Mouse (Mus musculus) forebrain, embryonic 12.5 days (tissue): ENCODE results near the gene Pheta2. TPM values are rescaled to one million over a fixed set of nuclear protein-coding genes. Genes with fewer than 3 reads are reported as not detected.
A peak's percentile ranks its signal among the peaks of the same experiment; 100 is the strongest.

Experiments used
- ATAC-seq: fragments of 200-750 bp; cut with Nextera tagmentation; 2 replicates; pipeline ENCODE4 v1.8.0; 2017; ENCODE audit warnings: moderate TSS enrichment; ENCODE audit not compliant: low FRiP score
- H3K27ac ChIP-seq: fragments of 300-500 bp; sonication (generic); 2 replicates; pipeline ENCODE4 v1.5.1; 2016; ENCODE audit warnings: mild to moderate bottlenecking
- H3K27me3 ChIP-seq: fragments of 300-500 bp; sonication (generic); 2 replicates; pipeline ENCODE4 v1.6.1; 2016; ENCODE audit warnings: mild to moderate bottlenecking
- H3K36me3 ChIP-seq: fragments of 300-500 bp; sonication (generic); replicated peaks from 2 replicates; pipeline ENCODE4 v1.6.1; 2016; ENCODE audit warnings: mild to moderate bottlenecking
- H3K4me1 ChIP-seq: fragments of 300-500 bp; sonication (generic); 2 replicates; pipeline ENCODE4 v1.6.1; 2016
- H3K4me2 ChIP-seq: fragments of 300-500 bp; sonication (generic); 2 replicates; pipeline ENCODE4 v1.6.1; 2016; ENCODE audit warnings: mild to moderate bottlenecking, moderate library complexity
- H3K4me3 ChIP-seq: fragments of 300-500 bp; sonication (generic); replicated peaks from 2 replicates; pipeline ENCODE4 v1.5.1; 2016; ENCODE audit warnings: mild to moderate bottlenecking
- H3K9ac ChIP-seq: fragments of 300-500 bp; sonication (generic); 2 replicates; pipeline ENCODE4 v1.6.1; 2016; ENCODE audit warnings: mild to moderate bottlenecking
- H3K9me3 ChIP-seq: fragments of 300-500 bp; sonication (generic); 2 replicates; pipeline ENCODE4 v1.6.1; 2016
- WGBS: fragments of 180-500 bp; shearing (Covaris S2); methylation state at CpG from one replicate; pipeline ENCODE4 v1.1.7; 2016; 5-methylcytosine and 5-hydroxymethylcytosine counted together
- polyA plus RNA-seq: library from polyadenylated mRNA; unstranded; fragments of >200 nt; fragmentation: Nextera tagmentation; extraction: Ambion mirVana; gene quantifications from 2 replicates; pipeline ENCODE4 v1.2.1, GENCODE M21; 2016

Gene Pheta2
- polyA plus RNA-seq, 1 experiment from 2014 or later, result 3.6 TPM

- ATAC-seq, result peak; percentile 98
- Histone ChIP-seq H3K9me3 (no peaks in the 10 kb centered on the region), H3K4me3 (peak overlapping the region; percentile 66), H3K4me1 (peaks cover 22% of the 10 kb centered on the region), H3K9ac (peak overlapping the region; percentile 68), H3K36me3 (peaks cover 33% of the 10 kb centered on the region), H3K27ac (peak overlapping the region; percentile 89), H3K27me3 (peaks cover 8% of the 10 kb centered on the region), H3K4me2 (peak overlapping the region; percentile 80)
- WGBS, result under 1% methylated on average over 51 of the region's 51 CpGs
These were observed 7.2 kb downstream of the Pheta2 start for GRCm38 (mm10) chr15:82345820-82346470.

DNA sequence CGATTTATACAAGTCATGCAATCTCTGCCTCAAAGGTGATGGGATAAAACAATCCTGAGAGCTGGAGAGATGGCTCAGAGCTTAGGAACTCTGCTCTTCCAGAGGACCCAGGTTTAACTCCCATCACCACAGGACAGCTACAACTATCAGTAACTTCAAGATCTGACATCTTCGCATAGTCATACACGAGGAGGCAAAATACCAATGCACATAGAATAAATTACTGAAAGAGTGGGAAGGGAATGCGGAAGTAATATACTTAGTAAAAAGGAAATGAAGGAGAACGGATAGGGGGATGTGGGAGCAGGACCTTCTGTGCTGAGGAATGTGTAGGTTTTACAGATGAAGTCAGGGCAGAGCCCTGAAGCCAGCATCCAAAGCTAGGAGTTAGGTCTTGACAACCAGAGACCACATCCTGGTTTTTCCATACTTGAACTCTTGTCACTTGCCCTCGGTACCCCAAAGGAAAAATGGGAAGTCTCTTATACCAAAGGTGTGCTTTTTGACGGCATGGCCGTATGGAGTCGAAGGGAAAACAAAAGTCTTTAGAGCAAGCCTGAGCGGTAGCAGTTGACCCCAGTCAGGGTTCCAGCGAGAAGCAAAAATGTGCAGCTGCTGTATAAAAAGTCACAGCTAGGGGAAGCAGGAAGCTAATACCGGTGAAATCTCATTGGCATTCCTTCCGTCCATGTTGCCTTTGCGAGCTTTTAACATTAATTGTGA is 8.0 kb downstream of the Pheta2 start:
- WGBS, result 67% methylated on average over 14 of the region's 14 CpGs
- H3K27ac ChIP-seq, result peak overlapping the region; percentile 89

DNA sequence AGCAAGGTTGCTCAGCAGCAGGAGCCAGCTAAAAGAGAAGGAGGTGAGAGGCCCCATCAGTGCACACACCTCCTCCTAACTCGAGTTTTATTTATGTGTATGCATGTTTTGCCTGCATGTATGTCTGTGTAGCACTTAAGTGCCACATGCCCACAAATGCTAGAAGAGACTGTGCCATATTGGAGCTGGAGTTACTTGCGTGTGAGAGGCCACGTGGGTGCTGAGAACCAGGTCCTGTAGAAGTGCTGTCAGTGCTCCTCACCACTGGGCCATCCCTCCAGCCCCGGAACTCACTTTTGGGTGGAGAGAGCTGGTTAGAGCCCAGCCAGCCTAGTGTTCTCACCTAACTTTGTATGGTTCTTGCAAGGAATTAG is 8.5 kb downstream of the Pheta2 start:
- peak overlapping the region; percentile 80 for H3K4me2 ChIP-seq
- H3K9me3 ChIP-seq, result no peaks in the 10 kb centered on the region
- 0 out of 2 replicates have a peak overlapping the region, but pooled peaks have one; percentile 89 for H3K27ac ChIP-seq
- H3K4me3 ChIP-seq, result peak overlapping the region; percentile 66; the same call in 1 of the 2 replicates
- peaks cover 24% of the 10 kb centered on the region for H3K4me1 ChIP-seq
- peaks cover 37% of the 10 kb centered on the region for H3K36me3 ChIP-seq
- 86% methylated on average over 4 of the region's 4 CpGs for WGBS
- H3K27me3 ChIP-seq, result no peaks in the 10 kb centered on the region
- ATAC-seq, result no peak
- peak overlapping the region; percentile 67 for H3K9ac ChIP-seq

More for the DNA sequence above, 8.0 kb downstream of the Pheta2 start:
- Histone ChIP-seq H3K27me3 (no peaks in the 10 kb centered on the region), H3K36me3 (peaks cover 37% of the 10 kb centered on the region), H3K9ac (peak overlapping the region; percentile 67), H3K4me1 (peaks cover 18% of the 10 kb centered on the region), H3K9me3 (no peaks in the 10 kb centered on the region), H3K4me2 (peak overlapping the region; percentile 80), H3K4me3 (peak overlapping the region; percentile 66)
- no peak; the same call in 1 of the 2 replicates for ATAC-seq

DNA sequence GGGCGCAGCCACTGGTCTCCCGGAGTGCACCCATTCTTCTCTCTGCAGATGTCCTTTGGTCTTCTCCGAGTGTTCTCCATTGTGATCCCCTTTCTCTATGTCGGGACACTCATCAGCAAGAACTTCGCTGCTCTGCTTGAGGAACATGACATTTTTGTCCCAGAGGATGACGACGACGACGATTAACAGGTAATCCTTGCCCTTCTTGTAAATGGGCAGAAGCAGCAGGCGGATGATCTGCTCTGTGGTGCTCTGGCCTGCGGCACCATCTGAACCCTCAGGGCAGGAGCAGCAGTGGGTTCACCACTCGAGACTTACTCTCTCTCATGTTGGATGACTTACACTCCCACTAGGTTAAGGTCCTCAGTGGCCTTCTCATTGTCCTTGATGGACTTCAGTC is 9.1 kb downstream of the Pheta2 start:
- H3K9ac ChIP-seq, result no peak overlapping the region
- WGBS, result 95% methylated on average over 12 of the region's 12 CpGs
- H3K9me3 ChIP-seq, result no peaks in the 10 kb centered on the region
- H3K27me3 ChIP-seq, result no peaks in the 10 kb centered on the region
- peaks cover 37% of the 10 kb centered on the region for H3K36me3 ChIP-seq
- H3K4me1 ChIP-seq, result peaks cover 28% of the 10 kb centered on the region
- no peak overlapping the region for H3K27ac ChIP-seq
- no peak overlapping the region for H3K4me2 ChIP-seq
- no peak for ATAC-seq
- no peak overlapping the region for H3K4me3 ChIP-seq

- H3K36me3 ChIP-seq, result peaks cover 37% of the 10 kb centered on the region
- no peak overlapping the region for H3K9ac ChIP-seq
- no peaks in the 10 kb centered on the region for H3K27me3 ChIP-seq
- no peak overlapping the region for H3K27ac ChIP-seq
- peaks cover 34% of the 10 kb centered on the region for H3K4me1 ChIP-seq
- no peaks in the 10 kb centered on the region for H3K9me3 ChIP-seq
- no peak overlapping the region for H3K4me3 ChIP-seq
- WGBS, result 90% methylated on average over 8 of the region's 8 CpGs
- H3K4me2 ChIP-seq, result no peak overlapping the region
- ATAC-seq, result no peak
These were observed 9.7 kb downstream of the Pheta2 start for GRCm38 (mm10) chr15:82348258-82348998.

DNA sequence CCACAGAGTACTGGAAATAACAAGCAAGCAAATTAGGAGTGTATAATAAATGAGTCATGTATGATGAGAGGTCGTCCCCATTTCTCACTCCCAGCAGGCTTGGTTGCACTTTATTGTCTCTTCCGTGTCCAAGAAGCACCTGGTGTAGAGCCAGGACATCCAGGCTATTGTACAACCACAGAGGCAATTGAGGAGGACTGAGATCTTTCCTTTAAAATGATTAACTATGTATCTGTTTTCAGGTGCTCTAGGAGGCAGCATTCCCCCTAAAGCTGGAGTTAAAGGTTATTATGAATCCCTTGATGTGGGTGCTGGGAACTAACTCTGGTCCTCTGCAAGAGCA is 10.2 kb downstream of the Pheta2 start:
- Histone ChIP-seq H3K4me3 (no peak overlapping the region), H3K27ac (no peak overlapping the region), H3K9me3 (no peaks in the 10 kb centered on the region), H3K9ac (no peak overlapping the region), H3K27me3 (no peaks in the 10 kb centered on the region), H3K4me1 (peaks cover 35% of the 10 kb centered on the region), H3K4me2 (no peak overlapping the region), H3K36me3 (peaks cover 37% of the 10 kb centered on the region)
- ATAC-seq, result no peak
- 83% methylated on average over 2 of the region's 2 CpGs for WGBS

- no peaks in the 10 kb centered on the region for H3K27me3 ChIP-seq
These were observed 11.6 kb downstream of the Pheta2 start for GRCm38 (mm10) chr15:82350349-82350748.

GRCm38 (mm10) chr15:82351480-82351879 is 12.7 kb downstream of the Pheta2 start:
- Histone ChIP-seq H3K27me3 (no peaks in the 10 kb centered on the region), H3K4me3 (no peak overlapping the region), H3K36me3 (peaks cover 37% of the 10 kb centered on the region), H3K4me1 (peaks cover 39% of the 10 kb centered on the region), H3K9ac (0 out of 2 replicates have a peak overlapping the region, but pooled peaks have one; percentile 14), H3K27ac (no peak overlapping the region), H3K4me2 (no peak overlapping the region), H3K9me3 (no peaks in the 10 kb centered on the region)
- no peak for ATAC-seq
- WGBS, result 82% methylated on average over 3 of the region's 3 CpGs

More at GRCm38 (mm10) chr15:82350349-82350748, 11.6 kb downstream of the Pheta2 start:
- Histone ChIP-seq H3K36me3 (peaks cover 37% of the 10 kb centered on the region), H3K9ac (no peak overlapping the region), H3K9me3 (no peaks in the 10 kb centered on the region), H3K4me1 (peaks cover 39% of the 10 kb centered on the region), H3K27ac (no peak overlapping the region), H3K4me3 (no peak overlapping the region), H3K4me2 (no peak overlapping the region)
- 94% methylated on average over 4 of the region's 4 CpGs for WGBS
- ATAC-seq, result no peak

GRCm38 (mm10) chr15:82353078-82353744 is 14.5 kb downstream of the Pheta2 start:
- H3K27me3 ChIP-seq, result no peaks in the 10 kb centered on the region
- WGBS, result 34% methylated on average over 14 of the region's 14 CpGs
- peaks cover 24% of the 10 kb centered on the region for H3K4me1 ChIP-seq
- peak overlapping the region; percentile 72 for H3K4me2 ChIP-seq
- H3K27ac ChIP-seq, result peak overlapping the region; percentile 85
- peak overlapping the region; percentile 91 for H3K4me3 ChIP-seq
- H3K9me3 ChIP-seq, result no peaks in the 10 kb centered on the region
- ATAC-seq, result no peak
- peaks cover 31% of the 10 kb centered on the region for H3K36me3 ChIP-seq
- peak overlapping the region; percentile 96 for H3K9ac ChIP-seq

DNA sequence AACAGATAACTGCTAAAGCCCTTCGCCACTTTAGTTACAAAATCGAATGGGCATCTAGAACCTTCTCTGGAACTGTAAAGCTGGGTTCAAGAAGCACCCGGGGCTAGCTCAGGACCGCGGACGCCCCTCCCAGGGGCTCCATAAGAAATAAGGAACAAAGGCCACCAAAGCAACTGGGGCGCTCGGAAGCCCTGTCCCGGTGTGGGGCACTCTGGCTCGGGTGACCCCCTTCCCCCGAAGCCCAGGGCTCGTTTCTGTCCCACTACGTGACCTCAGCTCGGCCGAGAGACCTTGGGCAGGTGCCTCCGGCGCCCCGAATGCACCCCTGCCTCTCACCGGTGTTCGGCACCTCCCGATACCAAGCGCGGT is 15.0 kb downstream of the Pheta2 start:
- H3K4me3 ChIP-seq, result peak overlapping the region; percentile 91
- peaks cover 24% of the 10 kb centered on the region for H3K4me1 ChIP-seq
- peaks cover 26% of the 10 kb centered on the region for H3K36me3 ChIP-seq
- peak overlapping the region; percentile 72 for H3K4me2 ChIP-seq
- H3K27ac ChIP-seq, result peak overlapping the region; percentile 85
- peak; percentile 57; the same call in 1 of the 2 replicates for ATAC-seq
- under 1% methylated on average over 23 of the region's 23 CpGs for WGBS
- H3K9me3 ChIP-seq, result no peaks in the 10 kb centered on the region
- no peaks in the 10 kb centered on the region for H3K27me3 ChIP-seq
- H3K9ac ChIP-seq, result peak overlapping the region; percentile 96

GRCm38 (mm10) chr15:82354126-82354945 is 15.6 kb downstream of the Pheta2 start, which contains the start of gene Ndufa6:
Gene Ndufa6, minus strand, starts transcription at chr15:82354322.
- peak within 1 kb of the TSS; percentile 76 for H3K4me2 ChIP-seq
- 2% methylated on average over 57 of the region's 57 CpGs for WGBS
- H3K27me3 ChIP-seq, result no peaks in the 10 kb centered on the region
- ATAC-seq, result peak; percentile 100
- H3K27ac ChIP-seq, result peak within 1 kb of the TSS; percentile 85
- no peaks in the 10 kb centered on the region for H3K9me3 ChIP-seq
- peaks cover 24% of the 10 kb centered on the region for H3K4me1 ChIP-seq
- peak within 1 kb of the TSS; percentile 96 for H3K9ac ChIP-seq
- peaks cover 20% of the 10 kb centered on the region for H3K36me3 ChIP-seq
- H3K4me3 ChIP-seq, result peak within 1 kb of the TSS; percentile 91
